Mouse (Mus musculus) adipocyte (in vitro differentiated cells): Measurements from ENCODE around the gene Frs3.
"Not testable (repeated sequence)": the region's sequence is repeated elsewhere in the genome, so short reads cannot be mapped to it uniquely, and the experiment has no call there.

Experiments used
- DNase-seq: peaks from one replicate; pipeline ENCODE4 v3.0.0-alpha.2; 2016; ENCODE audit warnings: low spot score

The Frs3 gene

GRCm38 (mm10) chr17:47688608-47689575, at the start of gene Frs3:
Frs3 (plus strand) TSS chr17:47689030.
- peak; percentile 50 for DNase-seq

DNA sequence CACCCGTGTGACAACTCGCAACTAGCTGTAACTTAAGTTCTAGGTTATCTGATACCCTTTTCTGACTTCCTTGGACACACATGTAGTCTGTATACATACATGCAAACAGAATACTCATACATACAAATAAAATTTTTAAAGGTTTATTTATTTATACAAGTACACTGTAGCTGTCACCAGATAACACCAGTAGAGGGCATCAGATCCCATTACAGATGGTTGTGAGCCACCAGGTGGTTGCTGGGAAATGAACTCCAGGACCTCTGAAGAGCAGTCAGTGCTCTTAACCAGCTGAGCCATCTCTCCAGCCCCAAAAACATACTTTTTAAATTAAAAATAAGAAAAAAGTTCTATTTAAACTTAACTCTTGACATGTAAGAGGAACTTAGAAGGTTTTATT, 45.8 kb upstream of the Frs3 start:
- DNase-seq = no peak

GRCm38 (mm10) chr17:47646683-47647082, 42.1 kb upstream of the Frs3 start:
- DNase-seq = peak; percentile 74

DNA sequence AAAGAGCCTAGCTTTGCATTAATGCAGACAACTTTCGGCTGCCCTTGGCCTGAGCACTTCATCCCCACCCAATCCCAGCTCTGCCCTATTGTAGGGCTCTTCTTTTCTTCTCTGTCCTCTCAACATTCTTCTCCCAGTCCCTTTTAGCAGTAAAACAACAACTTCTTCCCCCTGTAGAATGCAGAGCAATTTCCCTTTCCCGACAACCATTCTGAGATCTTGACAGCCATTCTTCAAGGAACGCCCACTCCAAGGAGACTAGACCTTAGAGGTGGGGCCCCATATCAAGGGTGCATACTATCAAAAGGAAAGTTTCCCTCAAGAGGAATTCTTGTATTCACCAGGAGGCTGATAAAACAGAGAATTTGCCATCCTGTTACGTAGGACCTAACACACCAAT, 39.9 kb upstream of the Frs3 start:
- DNase-seq = no peak

- no peak for DNase-seq
Measured at GRCm38 (mm10) chr17:47651953-47652352, 36.9 kb upstream of the Frs3 start.

DNA sequence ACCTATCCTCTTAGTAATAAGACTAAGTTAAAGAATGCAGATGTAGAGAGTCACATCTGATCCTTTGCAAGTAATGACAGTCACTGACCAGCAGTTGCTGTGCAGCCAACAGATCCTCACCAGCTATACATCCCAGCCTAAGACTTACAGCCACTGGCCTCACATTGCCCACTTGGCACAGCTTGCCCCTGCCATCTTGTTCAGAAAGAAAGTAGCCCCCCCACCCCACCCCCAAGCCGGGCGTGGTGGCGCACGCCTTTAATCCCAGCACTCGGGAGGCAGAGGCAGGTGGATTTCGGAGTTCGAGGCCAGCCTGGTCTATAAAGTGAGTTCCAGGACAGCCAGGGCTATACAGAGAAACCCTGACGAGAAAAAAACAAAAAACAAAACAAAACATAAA, 34.5 kb upstream of the Frs3 start:
- not testable (repeated sequence) for DNase-seq

GRCm38 (mm10) chr17:47655697-47656096, 33.1 kb upstream of the Frs3 start:
- DNase-seq = no peak

DNA sequence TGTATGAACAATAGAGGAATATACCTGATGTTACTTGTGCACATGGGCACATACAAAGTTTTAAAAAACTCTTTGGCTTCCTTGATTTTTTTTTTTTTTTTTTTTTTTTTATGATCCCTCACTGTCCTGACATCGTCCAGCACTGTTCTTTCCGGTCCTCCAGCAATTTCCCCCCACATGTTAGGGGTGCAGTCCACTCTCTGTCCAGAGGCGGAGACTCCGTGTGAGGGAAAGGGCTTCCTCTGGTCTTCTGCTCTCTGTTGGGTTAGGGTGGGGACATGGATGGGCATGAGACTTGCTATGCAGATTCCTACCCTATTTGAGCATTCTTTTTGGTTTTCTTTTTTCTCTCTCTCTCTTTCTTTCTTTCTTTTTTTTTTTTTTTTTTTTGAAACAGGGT, 30.9 kb upstream of the Frs3 start:
- no peak for DNase-seq

DNA sequence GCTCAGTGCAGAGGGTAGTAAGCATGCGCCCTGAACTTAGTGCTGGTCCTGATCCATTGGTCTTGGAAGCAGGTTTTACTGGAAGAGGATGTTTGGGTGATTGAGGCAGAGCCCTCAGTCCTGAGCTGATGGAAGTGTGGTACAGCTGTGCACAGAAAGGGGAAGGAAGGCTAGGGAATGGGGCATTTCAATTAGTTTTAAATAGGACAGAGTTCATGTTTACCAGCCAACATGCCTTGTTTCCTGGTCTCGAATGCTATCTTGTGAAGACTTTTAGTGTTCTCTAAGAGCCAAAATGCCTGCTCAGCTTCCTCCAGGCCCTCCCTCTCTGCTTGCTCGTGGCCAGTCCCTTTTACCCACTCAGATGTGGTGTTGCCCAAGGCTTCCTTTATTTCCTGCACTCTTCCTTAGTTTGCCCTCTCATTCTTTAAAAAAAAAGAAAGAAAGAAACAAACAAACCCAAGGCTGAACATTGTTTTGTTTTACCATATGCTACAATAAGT, 30.0 kb upstream of the Frs3 start:
- DNase-seq = peak; percentile 84

- DNase-seq = peak; percentile 57
Measured at GRCm38 (mm10) chr17:47663009-47663713, 25.7 kb upstream of the Frs3 start.

- no peak for DNase-seq
Measured at GRCm38 (mm10) chr17:47664474-47664873, 24.4 kb upstream of the Frs3 start.

DNA sequence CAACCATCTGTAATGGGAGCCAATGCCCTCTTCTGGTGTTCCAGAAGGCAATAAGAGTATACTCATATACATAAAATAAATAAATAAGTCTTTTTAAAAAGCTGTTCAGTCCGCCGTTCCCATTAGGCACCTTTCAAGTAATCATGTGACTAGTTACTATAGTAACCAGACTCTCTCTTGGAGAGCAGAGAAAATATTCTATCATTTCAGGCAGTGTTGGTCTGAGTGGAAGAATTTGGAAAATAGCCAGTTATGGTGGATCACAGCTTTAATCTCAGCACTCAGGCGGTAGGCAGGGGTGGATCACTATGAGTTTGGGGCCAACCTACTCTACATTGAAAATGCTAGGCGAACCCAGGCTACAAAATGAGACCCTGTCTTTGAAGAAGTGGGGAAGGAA, 19.7 kb upstream of the Frs3 start:
- no peak for DNase-seq

DNA sequence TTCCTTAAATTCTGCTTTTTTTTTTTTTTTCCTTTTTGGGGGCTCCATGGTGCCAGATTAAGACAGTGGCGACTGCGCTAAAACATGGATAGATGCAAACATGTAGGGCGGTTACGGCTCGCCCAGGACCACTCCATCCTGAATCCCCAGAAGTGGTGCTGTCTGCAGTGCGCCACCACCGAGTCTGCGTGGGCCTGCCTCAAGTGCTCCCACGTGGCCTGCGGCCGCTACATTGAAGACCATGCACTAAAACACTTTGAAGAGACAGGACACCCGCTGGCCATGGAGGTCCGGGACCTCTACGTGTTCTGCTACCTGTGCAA, 16.9 kb upstream of the Frs3 start:
- no peak for DNase-seq

DNA sequence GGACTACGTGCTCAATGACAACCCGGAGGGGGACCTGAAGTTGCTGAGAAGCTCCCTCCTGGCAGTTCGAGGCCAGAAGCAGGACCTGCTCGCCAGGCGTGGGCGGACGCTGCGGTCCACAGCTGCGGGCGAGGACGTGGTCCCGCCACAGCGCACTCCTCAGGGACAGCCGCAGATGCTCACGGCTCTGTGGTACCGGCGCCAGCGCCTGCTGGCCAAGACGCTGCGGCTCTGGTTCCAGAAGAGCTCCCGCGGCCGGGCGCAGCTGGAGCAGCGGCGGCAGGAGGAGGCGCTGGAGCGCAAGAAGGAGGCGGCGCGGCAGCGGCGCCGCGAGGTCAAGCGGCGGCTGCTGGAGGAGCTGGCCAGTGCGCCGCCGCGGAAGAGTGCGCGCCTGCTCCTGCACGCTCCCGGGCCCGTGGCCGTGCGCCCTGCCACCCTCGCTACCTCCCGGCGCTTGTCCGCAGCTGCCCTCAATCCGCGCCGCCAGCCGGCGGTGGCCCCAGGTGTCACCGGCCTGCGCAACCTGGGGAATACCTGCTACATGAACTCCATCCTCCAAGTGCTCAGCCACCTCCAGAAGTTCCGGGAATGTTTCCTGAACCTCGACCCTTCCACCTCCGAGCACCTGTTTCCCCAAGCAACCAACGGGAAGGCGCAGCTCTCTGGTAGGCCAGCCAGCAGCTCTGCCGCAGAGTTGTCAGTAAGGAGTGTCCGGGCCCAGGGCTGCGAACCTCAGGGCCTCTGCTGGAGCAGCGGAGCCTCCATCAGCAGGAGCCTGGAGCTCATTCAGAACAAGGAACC, 16.3 kb upstream of the Frs3 start:
- no peak for DNase-seq

- peak; percentile 88 for DNase-seq
Measured at GRCm38 (mm10) chr17:47676581-47676980, 12.2 kb upstream of the Frs3 start.

- no peak for DNase-seq
Measured at GRCm38 (mm10) chr17:47678238-47678637, 10.6 kb upstream of the Frs3 start.

DNA sequence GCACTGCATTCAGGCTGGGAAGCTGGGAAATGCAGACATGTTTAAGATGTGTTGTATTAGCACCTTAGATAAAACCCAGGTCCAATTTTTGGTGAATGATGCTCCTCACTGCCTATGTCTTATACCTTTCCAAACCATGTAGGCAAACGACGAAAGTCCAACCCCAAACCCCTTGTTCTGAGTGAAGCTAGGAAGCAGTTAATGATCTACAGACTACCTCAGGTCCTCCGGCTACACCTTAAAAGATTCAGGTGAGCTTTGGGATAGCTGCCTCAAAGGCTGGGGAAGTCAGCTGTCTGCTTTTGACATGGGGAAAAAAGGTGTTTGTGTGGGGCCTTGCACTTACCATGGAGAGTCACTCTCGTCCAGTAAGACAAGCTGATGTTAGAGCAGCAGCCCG, 10.1 kb upstream of the Frs3 start:
- no peak for DNase-seq

GRCm38 (mm10) chr17:47682836-47683235, 6.0 kb upstream of the Frs3 start:
- DNase-seq = no peak

- DNase-seq = peak; percentile 97
Measured at GRCm38 (mm10) chr17:47687409-47688343, 1.2 kb upstream of the Frs3 start.

DNA sequence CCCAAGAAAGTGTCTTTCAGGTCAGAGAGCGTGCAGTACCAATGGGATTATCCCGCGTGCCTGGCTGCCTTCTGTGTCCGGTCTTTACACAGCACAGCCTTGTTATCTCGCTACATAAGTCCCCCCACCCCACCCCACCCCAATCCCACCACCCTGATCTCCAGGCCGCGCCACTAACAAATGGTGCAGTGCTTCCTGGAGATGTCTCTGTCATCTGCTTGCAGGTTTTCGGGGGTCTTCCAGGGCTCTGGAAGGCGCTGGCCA, 554 bp upstream of the Frs3 start, which contains the start of gene Tomm6:
Gene Tomm6, minus strand, starts transcription at position 43 of the 264 bp plus-strand sequence.
- DNase-seq = no peak

DNA sequence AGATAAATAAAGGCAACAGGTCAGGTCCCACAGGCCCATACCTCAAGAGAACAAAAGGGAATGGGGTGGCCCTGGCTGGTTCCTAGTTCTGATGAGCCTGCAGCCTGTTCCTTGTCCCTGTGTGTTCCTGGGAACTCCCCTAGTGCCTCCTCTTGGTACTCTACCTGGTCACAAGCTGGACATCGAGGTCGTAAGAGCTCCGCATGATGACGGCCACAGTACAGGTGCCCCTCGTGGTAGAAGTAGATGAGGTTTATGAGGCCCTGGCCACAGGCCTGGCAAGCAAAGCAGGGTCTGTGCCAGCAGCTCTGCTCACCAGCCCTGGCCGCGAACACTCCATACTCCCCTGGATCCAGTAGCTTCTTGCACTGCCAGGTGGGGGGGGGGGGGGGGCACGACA, 1.1 kb downstream of the Frs3 start:
- no peak for DNase-seq
